Mouse (Mus musculus): ENCODE measurements around the gene Prcp.

DNA sequence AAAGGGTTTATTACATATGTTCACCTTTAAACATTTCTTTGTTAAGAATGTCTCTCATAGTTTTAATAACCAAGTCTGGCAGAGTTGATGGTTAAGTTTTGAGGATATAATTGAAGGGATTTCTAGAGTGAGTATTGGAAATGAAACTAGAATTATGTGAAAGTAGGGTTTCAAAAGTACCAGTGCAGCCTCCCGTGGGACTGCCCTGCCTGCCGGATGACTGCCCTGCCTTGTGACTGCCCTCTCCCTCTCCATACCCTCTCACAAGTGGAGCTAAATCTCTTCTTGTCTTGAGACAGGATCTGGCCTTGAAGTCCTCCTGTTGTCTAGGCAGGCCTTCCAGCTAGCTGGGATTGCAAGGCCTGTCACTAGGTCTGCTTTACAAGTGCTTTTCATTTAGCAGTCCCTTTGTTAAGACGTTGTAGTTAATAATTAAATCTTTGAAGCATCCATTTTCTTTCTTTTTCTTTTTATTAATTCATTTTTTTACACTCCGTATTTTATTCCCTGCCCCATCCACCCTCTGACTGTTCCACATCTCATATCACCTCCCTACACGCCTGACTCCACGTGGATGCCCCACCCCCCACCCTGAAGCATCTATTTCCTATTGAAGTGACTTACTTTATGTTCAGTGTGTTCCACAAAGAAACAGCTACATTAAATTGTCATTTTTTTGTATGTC is 46.0 kb downstream of the Prcp start:
- TF ChIP-seq ZC3H11A (IDR thresholded peaks at IDR 0.05; ENCODE audit: borderline replicate concordance, low read depth, low read length), result no peak
- TF ChIP-seq CHD2 (IDR thresholded peaks at IDR 0.05; ENCODE audit: low read depth, low read length), result no peak

Measured in ES-E14 (cell line).